Mouse (Mus musculus) heart, embryonic 11.5 days (tissue): ENCODE measurements at regions not wholly inside any gene's neighbourhood (a gene's known extent, or its start where the extent isn't known, plus 50 kb on each side); places are given as distances from the start of the nearest gene placed in this dataset.

ENCODE experiments used
- ATAC-seq: fragments of 200-750 bp; cut with Nextera tagmentation; replicated peaks from 2 replicates; pipeline ENCODE4 v1.8.0; 2017; ENCODE audit warnings: moderate library complexity; ENCODE audit not compliant: insufficient number of reproducible peaks, low FRiP score, low TSS enrichment
- H3K27ac ChIP-seq: fragments of 300-500 bp; sonication (generic); 2 replicates; pipeline ENCODE4 v1.5.1; 2014; ENCODE audit warnings: mild to moderate bottlenecking, low read depth, low read length
- H3K27me3 ChIP-seq: fragments of 300-500 bp; sonication (generic); 2 replicates; pipeline ENCODE4 v1.6.1; 2014; ENCODE audit warnings: mild to moderate bottlenecking, low read length, mixed read lengths; ENCODE audit not compliant: control insufficient read depth, insufficient read depth
- H3K36me3 ChIP-seq: fragments of 300-500 bp; sonication (generic); 2 replicates; pipeline ENCODE4 v1.6.1; 2014; ENCODE audit warnings: mild to moderate bottlenecking, low read length, moderate library complexity, mixed read lengths; ENCODE audit not compliant: control insufficient read depth, insufficient read depth
- H3K4me1 ChIP-seq: fragments of 300-500 bp; sonication (generic); 2 replicates; pipeline ENCODE4 v1.6.1; 2014; ENCODE audit warnings: low read length; ENCODE audit not compliant: control insufficient read depth, insufficient read depth
- H3K4me2 ChIP-seq: fragments of 300-500 bp; sonication (generic); 2 replicates; pipeline ENCODE4 v1.6.1; 2014; ENCODE audit warnings: mild to moderate bottlenecking, moderate library complexity
- H3K4me3 ChIP-seq: fragments of 300-500 bp; sonication (generic); 2 replicates; pipeline ENCODE4 v1.5.1; 2014; ENCODE audit warnings: low read depth, low read length
- H3K9ac ChIP-seq: fragments of 300-500 bp; sonication (generic); 2 replicates; pipeline ENCODE4 v1.6.1; 2014; ENCODE audit warnings: mild to moderate bottlenecking, low read depth, low read length, moderate library complexity
- H3K9me3 ChIP-seq: fragments of 300-500 bp; sonication (generic); replicated peaks from 2 replicates; pipeline ENCODE4 v1.6.1; 2016; ENCODE audit warnings: low read length; ENCODE audit not compliant: control insufficient read depth
- WGBS: fragments of 180-500 bp; shearing (Covaris S2); extraction: QIAGEN DNeasy Blood & Tissue Kit; methylation state at CpG from one replicate; pipeline ENCODE4 v1.1.7; 2014; ENCODE audit not compliant: insufficient replicate concordance; 5-methylcytosine and 5-hydroxymethylcytosine counted together

DNA sequence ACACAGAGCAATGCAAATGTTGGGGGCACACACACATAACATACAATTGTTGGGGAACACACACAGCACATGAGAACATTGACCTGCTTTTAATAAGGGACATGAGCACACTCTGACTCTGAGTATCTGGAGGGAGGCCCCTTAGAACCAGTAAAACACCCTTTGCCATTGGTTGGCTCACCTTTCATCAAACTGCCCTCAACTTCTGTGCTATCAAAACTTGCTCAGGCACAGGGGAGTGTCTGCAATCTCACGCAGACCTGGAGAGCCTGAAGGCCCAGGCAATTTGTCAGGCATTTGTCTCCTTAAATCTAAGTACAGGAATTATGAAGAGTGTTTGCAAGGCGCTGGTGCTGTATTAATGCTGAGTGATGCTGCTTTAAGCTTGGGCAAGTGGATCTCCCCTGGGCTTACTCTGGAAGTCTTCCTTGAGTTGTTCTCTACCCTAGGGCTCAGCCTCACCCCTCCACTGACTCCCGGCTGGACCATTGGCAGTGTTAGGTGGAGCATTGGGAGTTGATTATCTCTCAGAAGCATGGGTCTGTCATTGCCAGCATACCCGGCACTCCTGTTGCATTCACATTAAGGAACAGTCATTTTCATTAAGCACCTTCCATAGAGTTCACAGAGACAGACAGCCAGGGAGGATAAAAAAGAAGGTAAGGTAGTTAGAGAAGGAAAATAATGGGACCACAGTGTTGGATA lies 235.7 kb upstream of the Runx1 start:
- H3K9me3 ChIP-seq = no peaks in the 10 kb centered on the region
- H3K27me3 ChIP-seq = peaks cover 5% of the 10 kb centered on the region; the same call in 1 of the 2 replicates
- no peaks in the 10 kb centered on the region for H3K36me3 ChIP-seq
- H3K4me3 ChIP-seq = no peak overlapping the region
- ATAC-seq = no peak
- H3K9ac ChIP-seq = no peak overlapping the region
- WGBS = 72% methylated on average over 4 of the region's 4 CpGs
- H3K4me1 ChIP-seq = no peaks in the 10 kb centered on the region
- no peak overlapping the region for H3K27ac ChIP-seq
- H3K4me2 ChIP-seq = no peak overlapping the region

DNA sequence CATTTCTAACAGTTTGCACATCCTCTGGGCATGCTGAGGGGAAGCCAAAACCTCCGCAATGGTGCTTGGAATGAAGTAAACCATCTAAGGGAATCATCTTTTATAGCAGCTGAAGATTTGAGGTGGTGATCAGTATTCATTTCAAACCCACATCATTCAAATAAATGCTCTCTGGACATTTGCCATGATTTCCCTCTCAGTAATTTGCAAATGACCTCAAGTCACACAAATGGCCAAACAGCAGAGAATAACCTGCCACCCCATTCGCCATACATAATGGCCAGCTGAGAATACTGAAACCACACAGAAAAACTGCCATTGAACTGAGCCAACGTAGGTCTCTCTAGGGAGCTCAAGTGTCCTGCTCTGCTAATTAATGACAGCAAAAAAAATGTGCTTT lies 230.3 kb upstream of the Runx1 start:
- whole genome bisulfite sequencing = 71% methylated on average over 3 of the region's 3 CpGs
- Histone ChIP-seq H3K27ac (no peak overlapping the region), H3K36me3 (no peaks in the 10 kb centered on the region), H3K4me2 (no peak overlapping the region), H3K27me3 (peaks cover 5% of the 10 kb centered on the region; the same call in 1 of the 2 replicates), H3K4me1 (no peaks in the 10 kb centered on the region), H3K4me3 (no peak overlapping the region), H3K9ac (no peak overlapping the region), H3K9me3 (no peaks in the 10 kb centered on the region)
- ATAC-seq = no peak

DNA sequence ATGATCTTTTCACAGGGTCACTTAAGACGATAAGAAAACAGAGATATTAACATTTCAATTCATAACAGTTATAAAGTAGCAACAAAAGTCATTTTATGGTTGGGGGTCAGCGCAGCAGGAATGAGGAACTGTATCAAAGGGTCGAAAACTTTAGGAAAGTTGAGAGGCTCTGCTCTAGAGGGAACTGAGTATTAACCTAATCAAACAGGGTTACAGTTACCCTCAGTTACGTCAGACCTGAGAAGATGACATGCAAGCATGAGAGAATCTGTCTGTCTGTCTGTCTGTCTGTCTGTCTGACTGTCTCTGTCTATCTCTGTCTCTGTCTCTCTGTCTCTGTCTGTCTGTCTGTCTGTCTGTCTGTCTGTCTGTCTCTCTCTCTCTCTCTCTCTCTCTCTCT lies 229.6 kb upstream of the Runx1 start:
- Histone ChIP-seq H3K27ac (no peak overlapping the region), H3K4me2 (no peak overlapping the region), H3K4me1 (no peaks in the 10 kb centered on the region), H3K9me3 (no peaks in the 10 kb centered on the region), H3K27me3 (0 out of 2 replicates have a peak, but pooled peaks cover 2% of the 10 kb centered on the region), H3K36me3 (no peaks in the 10 kb centered on the region), H3K9ac (no peak overlapping the region), H3K4me3 (no peak overlapping the region)
- no peak for ATAC-seq
- WGBS = 77% methylated on average over 4 of the region's 4 CpGs

DNA sequence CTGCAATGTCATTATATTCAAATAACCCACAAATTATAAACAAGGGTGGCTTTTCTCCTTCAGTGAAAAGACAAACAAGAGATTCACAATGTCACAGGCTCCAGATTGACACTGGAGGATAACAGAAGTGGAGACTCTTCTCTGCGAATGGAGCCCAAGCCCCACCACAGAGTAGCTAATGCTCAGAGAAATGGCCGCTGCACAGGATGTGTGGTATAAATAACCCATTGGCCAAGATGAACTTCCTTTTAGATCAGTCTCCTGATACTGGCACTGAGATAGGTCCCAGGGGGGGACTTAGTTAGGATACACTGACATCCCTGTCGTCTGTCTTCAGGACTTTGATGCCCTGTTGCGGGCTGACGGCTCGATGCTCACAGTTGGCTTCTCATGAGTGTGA lies 225.3 kb upstream of the Runx1 start:
- H3K36me3 ChIP-seq = no peaks in the 10 kb centered on the region
- no peak for ATAC-seq
- no peak overlapping the region for H3K4me3 ChIP-seq
- no peaks in the 10 kb centered on the region for H3K4me1 ChIP-seq
- no peak overlapping the region for H3K27ac ChIP-seq
- H3K4me2 ChIP-seq = no peak overlapping the region
- no peaks in the 10 kb centered on the region for H3K9me3 ChIP-seq
- H3K9ac ChIP-seq = no peak overlapping the region
- WGBS = 71% methylated on average over 6 of the region's 6 CpGs
- no peaks in the 10 kb centered on the region for H3K27me3 ChIP-seq

DNA sequence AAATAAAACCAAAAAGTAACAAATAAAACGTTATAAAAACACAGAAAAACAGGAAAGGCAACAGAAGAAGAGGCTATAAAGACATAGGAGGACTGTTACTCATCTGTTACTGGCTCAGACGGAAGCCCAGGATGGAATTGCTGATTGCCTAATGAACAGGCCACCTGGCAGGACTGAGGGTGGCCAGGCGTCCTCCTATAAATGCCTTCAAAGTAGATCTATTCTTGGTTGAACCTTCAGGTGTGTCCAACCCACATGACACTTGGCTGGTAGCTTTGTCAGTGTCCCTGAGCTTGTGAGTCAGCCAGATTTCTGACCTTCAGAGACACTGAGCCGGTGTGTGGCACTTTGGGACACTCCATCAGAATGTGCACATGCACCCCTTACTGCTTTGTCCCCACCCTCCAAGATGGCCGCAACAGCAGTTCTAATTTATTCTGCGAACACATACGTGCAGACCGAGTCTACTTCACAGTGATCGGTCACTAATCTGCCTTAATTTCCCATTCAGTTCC lies 222.5 kb upstream of the Runx1 start:
- Histone ChIP-seq H3K4me2 (no peak overlapping the region), H3K4me1 (no peaks in the 10 kb centered on the region), H3K9me3 (no peaks in the 10 kb centered on the region), H3K27ac (no peak overlapping the region), H3K27me3 (peaks cover 15% of the 10 kb centered on the region), H3K4me3 (no peak overlapping the region), H3K36me3 (no peaks in the 10 kb centered on the region), H3K9ac (no peak overlapping the region)
- no peak for ATAC-seq
- WGBS = 79% methylated on average over 9 of the region's 9 CpGs

DNA sequence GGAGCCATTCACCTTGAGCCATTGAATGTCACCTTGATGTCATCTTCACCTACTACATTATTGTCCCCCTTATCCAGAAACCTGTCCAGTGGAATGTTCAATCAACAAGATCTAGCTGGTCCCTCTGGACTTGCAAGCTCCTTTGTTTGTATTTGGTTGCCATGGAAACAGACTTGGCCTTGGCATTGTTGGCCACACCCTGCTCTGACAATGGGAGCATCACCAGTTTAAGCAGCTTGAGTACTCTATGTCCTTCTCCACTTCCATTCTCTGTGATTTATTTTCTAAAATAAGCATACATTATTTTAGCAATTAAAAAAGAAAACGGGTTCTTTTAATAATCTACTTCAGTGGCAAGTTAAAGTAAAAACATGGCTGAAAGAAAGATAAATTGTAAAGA lies 221.6 kb upstream of the Runx1 start:
- no peak overlapping the region for H3K9ac ChIP-seq
- H3K4me2 ChIP-seq = no peak overlapping the region
- H3K9me3 ChIP-seq = no peaks in the 10 kb centered on the region
- H3K4me3 ChIP-seq = no peak overlapping the region
- WGBS = 65% methylated on average over 1 of the region's 1 CpGs
- peaks cover 17% of the 10 kb centered on the region for H3K27me3 ChIP-seq
- ATAC-seq = no peak
- H3K36me3 ChIP-seq = no peaks in the 10 kb centered on the region
- no peak overlapping the region for H3K27ac ChIP-seq
- H3K4me1 ChIP-seq = peaks cover 4% of the 10 kb centered on the region; the same call in 1 of the 2 replicates

DNA sequence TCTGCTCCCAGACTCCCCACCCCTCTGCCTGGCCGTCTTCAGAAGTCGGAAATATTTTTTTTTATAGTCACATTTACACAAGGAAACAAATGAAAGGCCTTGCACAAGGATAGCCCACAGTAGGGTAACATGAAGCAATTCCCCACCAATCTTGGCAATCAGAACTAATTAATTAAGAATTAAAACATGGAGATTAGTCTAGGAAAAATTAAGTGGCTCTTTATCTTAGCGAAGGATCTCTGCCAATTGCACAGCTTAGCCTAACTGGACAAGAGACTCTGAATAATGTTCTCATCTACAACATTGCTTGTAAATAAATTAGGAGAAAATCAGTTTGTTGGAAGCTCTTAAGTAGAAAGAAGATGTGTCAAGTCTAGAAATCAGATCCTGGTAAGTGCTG lies 220.3 kb upstream of the Runx1 start:
- WGBS = 85% methylated on average over 3 of the region's 3 CpGs
- no peak overlapping the region for H3K9ac ChIP-seq
- no peak overlapping the region for H3K27ac ChIP-seq
- H3K27me3 ChIP-seq = peaks cover 17% of the 10 kb centered on the region
- H3K4me3 ChIP-seq = no peak overlapping the region
- no peaks in the 10 kb centered on the region for H3K36me3 ChIP-seq
- no peaks in the 10 kb centered on the region for H3K9me3 ChIP-seq
- no peak overlapping the region for H3K4me2 ChIP-seq
- no peak for ATAC-seq
- peaks cover 7% of the 10 kb centered on the region; the same call in 1 of the 2 replicates for H3K4me1 ChIP-seq

DNA sequence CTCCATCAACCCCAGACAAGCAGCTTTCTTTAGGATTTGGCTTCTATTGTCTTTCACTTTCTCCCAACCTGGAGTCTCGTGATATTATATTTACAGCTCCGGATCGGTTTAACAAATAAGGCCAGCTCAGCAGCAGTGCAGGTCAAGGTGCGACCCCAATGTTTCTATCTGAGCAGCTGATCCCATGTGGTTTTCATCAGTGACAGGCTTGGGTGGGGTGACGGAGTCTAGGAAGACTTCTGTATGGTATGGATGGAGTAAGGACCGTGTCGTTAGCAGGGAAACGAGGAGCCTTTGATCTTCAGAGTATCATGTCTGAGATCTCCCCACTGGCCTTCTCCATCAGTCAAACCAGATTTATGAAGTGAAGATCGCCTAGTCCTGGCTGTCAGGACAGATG lies 217.4 kb upstream of the Runx1 start:
- 54% methylated on average over 9 of the region's 9 CpGs for WGBS
- ATAC-seq = no peak
- peaks cover 7% of the 10 kb centered on the region; the same call in 1 of the 2 replicates for H3K4me1 ChIP-seq

DNA sequence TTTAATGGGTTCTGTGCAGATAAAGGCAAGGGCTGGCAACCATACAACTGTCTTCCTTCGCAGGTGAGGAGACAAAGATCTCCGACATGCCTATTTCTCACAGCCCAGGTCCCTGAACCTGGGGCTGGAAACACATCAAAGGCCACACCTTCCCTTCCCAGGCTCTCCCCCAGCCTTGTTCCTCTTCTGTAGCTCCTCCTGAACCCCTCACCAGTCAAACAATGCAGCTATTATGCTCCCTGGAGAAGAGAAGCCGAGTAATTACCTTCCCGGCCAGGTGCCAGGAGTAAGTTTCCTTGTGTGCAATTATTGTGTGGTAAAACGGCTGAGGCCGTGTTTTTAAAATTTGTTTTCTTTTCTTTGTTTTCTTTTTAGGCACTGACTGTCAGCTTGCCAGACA lies 217.0 kb upstream of the Runx1 start:
- Histone ChIP-seq H3K9ac (no peak overlapping the region), H3K36me3 (no peaks in the 10 kb centered on the region), H3K27ac (no peak overlapping the region), H3K9me3 (no peaks in the 10 kb centered on the region), H3K4me3 (no peak overlapping the region), H3K4me2 (no peak overlapping the region), H3K27me3 (peaks cover 17% of the 10 kb centered on the region), H3K4me1 (peaks cover 7% of the 10 kb centered on the region; the same call in 1 of the 2 replicates)
- ATAC-seq = no peak
- WGBS = 41% methylated on average over 6 of the region's 6 CpGs

More for the DNA sequence above, 217.4 kb upstream of the Runx1 start:
- H3K27me3 ChIP-seq = peaks cover 17% of the 10 kb centered on the region
- H3K4me2 ChIP-seq = no peak overlapping the region
- H3K36me3 ChIP-seq = no peaks in the 10 kb centered on the region
- no peak overlapping the region for H3K4me3 ChIP-seq
- H3K9ac ChIP-seq = no peak overlapping the region
- H3K27ac ChIP-seq = no peak overlapping the region
- H3K9me3 ChIP-seq = no peaks in the 10 kb centered on the region
